Mouse (Mus musculus) thymus, adult 2 months (tissue): ENCODE data around the gene Plek2.

Experiments
- CTCF ChIP-seq: fragments of 200-500 bp; IDR thresholded peaks from 2 replicates; pipeline ENCODE4 v1.5.1; 2012; ENCODE audit warnings: mild to moderate bottlenecking, control low read depth, low read length, moderate library complexity, borderline replicate concordance; ENCODE audit not compliant: control insufficient read depth, poor library complexity, insufficient read depth; ENCODE audit errors: extremely low read depth
- POLR2A ChIP-seq: fragments of 200-500 bp; IDR thresholded peaks from 2 replicates; pipeline ENCODE4 v1.6.1; 2012; ENCODE audit warnings: mild to moderate bottlenecking, low read length, control low read depth, moderate library complexity; ENCODE audit not compliant: control insufficient read depth, poor library complexity, insufficient read depth; ENCODE audit errors: extremely low read depth

GRCm38 (mm10) chr12:78868115-78868514 lies 38.6 kb downstream of the Plek2 start:
- TF ChIP-seq CTCF: no peak
- no peak for TF ChIP-seq POLR2A
